In genomic region chr2:164786388-164786885, GRCm38 (mm10) we compare ENCODE assay signal across 8 mouse cellular contexts. TPM values are rescaled to one million over a fixed set of nuclear protein-coding genes. Genes with fewer than 3 reads are reported as not detected.
A peak's percentile ranks its signal among the peaks of the same experiment; 100 is the strongest.
DNase-seq lines count a peak whose midpoint lies in the region; ATAC-seq and TF ChIP-seq lines count a peak whose summit lies in the region.

No protein-coding gene starts in this region.

- no peaks in the 10 kb centered on the region for H3K9me3 ChIP-seq in kidney, embryonic 14.5 days (ENCODE audit: control insufficient read depth, low read length)
- H3K9me3 ChIP-seq in hindbrain, embryonic 14.5 days (ENCODE audit: control insufficient read depth, low read length), result no peaks in the 10 kb centered on the region

- H3K27me3 ChIP-seq in kidney, embryonic 14.5 days (ENCODE audit: control insufficient read depth, insufficient read depth, low read length), result no peaks in the 10 kb centered on the region
- no peaks in the 10 kb centered on the region for H3K27me3 ChIP-seq in hindbrain, embryonic 14.5 days (ENCODE audit: control insufficient read depth, insufficient read depth, low read length)

- 7% methylated on average over 15 of the region's 15 CpGs for WGBS in kidney, embryonic 14.5 days
- 9% methylated on average over 15 of the region's 15 CpGs for WGBS in hindbrain, embryonic 14.5 days

- H3K36me3 ChIP-seq in kidney, embryonic 14.5 days (ENCODE audit: control insufficient read depth, insufficient read depth, low read length), result peaks cover 15% of the 10 kb centered on the region; the same call in 1 of the 2 replicates
- peaks cover 24% of the 10 kb centered on the region for H3K36me3 ChIP-seq in hindbrain, embryonic 14.5 days (replicated peaks; ENCODE audit: control insufficient read depth, insufficient read depth)

- intact Hi-C loops in left cerebral cortex, postnatal 4 days (cut with DNase I), result no loop called here

- H3K4me1 ChIP-seq in kidney, embryonic 14.5 days (ENCODE audit: control insufficient read depth, insufficient read depth, low read length), result peaks cover 13% of the 10 kb centered on the region; the same call in 1 of the 2 replicates
- H3K4me1 ChIP-seq in cortical plate, adult 2 months (ENCODE audit: control insufficient read depth, insufficient read depth, low read length), result no peaks in the 10 kb centered on the region
- H3K4me1 ChIP-seq in hindbrain, embryonic 14.5 days (replicated peaks; ENCODE audit: control insufficient read depth, insufficient read depth, low read length), result peaks cover 7% of the 10 kb centered on the region; the same call in 1 of the 2 replicates

- H3K27ac ChIP-seq in kidney, embryonic 14.5 days (ENCODE audit: low read depth, low read length), result peak overlapping the region; percentile 83; the same call in 1 of the 2 replicates
- peak overlapping the region; percentile 95 for H3K27ac ChIP-seq in cortical plate, adult 2 months (ENCODE audit: insufficient read depth, low read length)
- no peak overlapping the region for H3K27ac ChIP-seq in hindbrain, embryonic 14.5 days

- H3K4me3 ChIP-seq in kidney, embryonic 14.5 days (ENCODE audit: low read length), result peak overlapping the region; percentile 71
- peak overlapping the region; percentile 74 for H3K4me3 ChIP-seq in cortical plate, adult 2 months (ENCODE audit: insufficient read depth, low read length)
- H3K4me3 ChIP-seq in hindbrain, embryonic 14.5 days (replicated peaks; ENCODE audit: low read length), result peak overlapping the region; percentile 62

- TF ChIP-seq CTCF in cortical plate, adult 2 months (IDR thresholded peaks at IDR 0.05; ENCODE audit: extremely low read depth, insufficient read depth, low read length), result no peak

- no peak for DNase-seq in kidney, adult 8-10 months
- DNase-seq in hindbrain, embryonic 14.5 days (ENCODE audit: low spot score), result peak; percentile 52
- peak; percentile 57 for DNase-seq in lung, postnatal 36 days
- no peak for DNase-seq in left cerebral cortex, postnatal 4 days
- no peak for DNase-seq in frontal cortex, postnatal 10 days (ENCODE audit: low spot score in 2 of 2)
- no peak for DNase-seq in frontal cortex, adult 2 months (ENCODE audit: extremely low spot score in 1 of 2, low spot score in 1 of 2)

- no peak for TF ChIP-seq POLR2A in cortical plate, adult 2 months (IDR thresholded peaks at IDR 0.05; ENCODE audit: extremely low read depth, insufficient read depth, low read length)

- H3K9ac ChIP-seq in kidney, embryonic 14.5 days (ENCODE audit: low read depth, low read length), result peak overlapping the region; percentile 78
- H3K9ac ChIP-seq in hindbrain, embryonic 14.5 days, result peak overlapping the region; percentile 78

- H3K4me2 ChIP-seq in kidney, embryonic 14.5 days (replicated peaks; ENCODE audit: low read depth, low read length), result peak overlapping the region; percentile 93
- H3K4me2 ChIP-seq in hindbrain, embryonic 14.5 days (replicated peaks), result peak overlapping the region; percentile 89

- ATAC-seq in kidney, embryonic 14.5 days (ENCODE audit: low FRiP score, low TSS enrichment), result peak; percentile 7; the same call in 1 of the 2 replicates
- no peak; the same call in 1 of the 2 replicates for ATAC-seq in hindbrain, embryonic 14.5 days (ENCODE audit: low FRiP score)

RNA-seq across cellular contexts. Expression of gene Snx21, which starts 0.8 kb away (rescaled TPM):
- 16.0 and 16.6 TPM in 2 replicates for polyA plus RNA-seq in kidney, embryonic 14.5 days (2014; fragmentation: Nextera tagmentation; extraction: Ambion mirVana)
- polyA plus RNA-seq in cortical plate, adult 2 months (2012; rRNA removed), result 55.7 and 64.2 TPM in 2 replicates
- 33.3 and 40.8 TPM in 2 replicates for polyA plus RNA-seq in hindbrain, embryonic 14.5 days (2014; fragmentation: Nextera tagmentation; extraction: Ambion mirVana)
- total RNA-seq in left cerebral cortex, postnatal 4 days (2021), result 10 to 100 TPM; 52.8 to 56.9 TPM
- polyA plus RNA-seq in frontal cortex, adult 2 months (2012; rRNA removed), result 59.9 and 60.9 TPM in 2 replicates

RNA-seq across cellular contexts. Expression of gene Tnnc2, which starts 6.7 kb away (rescaled TPM):
- 1.8 and 1.9 TPM in 2 replicates for polyA plus RNA-seq in kidney, embryonic 14.5 days (2014; fragmentation: Nextera tagmentation; extraction: Ambion mirVana)
- 1.3 and 1.6 TPM in 2 replicates for polyA plus RNA-seq in cortical plate, adult 2 months (2012; rRNA removed)
- 0.39 TPM in 1 of 2 replicates, not detected in the other for polyA plus RNA-seq in hindbrain, embryonic 14.5 days (2014; fragmentation: Nextera tagmentation; extraction: Ambion mirVana)
- not detected for total RNA-seq in left cerebral cortex, postnatal 4 days (2021)
- polyA plus RNA-seq in frontal cortex, adult 2 months (2012; rRNA removed), result 0.96 and 3.9 TPM in 2 replicates

RNA-seq across cellular contexts. Expression of gene Ube2c, which starts 16.7 kb away (rescaled TPM):
- 559 and 687 TPM in 2 replicates for polyA plus RNA-seq in kidney, embryonic 14.5 days (2014; fragmentation: Nextera tagmentation; extraction: Ambion mirVana)
- polyA plus RNA-seq in cortical plate, adult 2 months (2012; rRNA removed), result 1.4 and 3.0 TPM in 2 replicates
- polyA plus RNA-seq in hindbrain, embryonic 14.5 days (2014; fragmentation: Nextera tagmentation; extraction: Ambion mirVana), result 59.4 and 67.9 TPM in 2 replicates
- 10 to 100 TPM; 10.8 to 14.3 TPM for total RNA-seq in left cerebral cortex, postnatal 4 days (2021)
- 2.0 and 2.8 TPM in 2 replicates for polyA plus RNA-seq in frontal cortex, adult 2 months (2012; rRNA removed)

RNA-seq across cellular contexts. Expression of gene Acot8, which starts 18.2 kb away (rescaled TPM):
- polyA plus RNA-seq in kidney, embryonic 14.5 days (2014; fragmentation: Nextera tagmentation; extraction: Ambion mirVana), result 13.7 and 17.0 TPM in 2 replicates
- 29.8 and 30.3 TPM in 2 replicates for polyA plus RNA-seq in cortical plate, adult 2 months (2012; rRNA removed)
- polyA plus RNA-seq in hindbrain, embryonic 14.5 days (2014; fragmentation: Nextera tagmentation; extraction: Ambion mirVana), result 18.3 and 20.8 TPM in 2 replicates
- 10 to 100 TPM; 20.6 to 20.8 TPM for total RNA-seq in left cerebral cortex, postnatal 4 days (2021)
- 29.4 and 35.0 TPM in 2 replicates for polyA plus RNA-seq in frontal cortex, adult 2 months (2012; rRNA removed)

RNA-seq across cellular contexts. Expression of gene Zswim3, which starts 18.5 kb away (rescaled TPM):
- polyA plus RNA-seq in kidney, embryonic 14.5 days (2014; fragmentation: Nextera tagmentation; extraction: Ambion mirVana), result 7.3 and 9.0 TPM in 2 replicates
- polyA plus RNA-seq in cortical plate, adult 2 months (2012; rRNA removed), result 7.2 and 7.6 TPM in 2 replicates
- polyA plus RNA-seq in hindbrain, embryonic 14.5 days (2014; fragmentation: Nextera tagmentation; extraction: Ambion mirVana), result 16.4 and 17.0 TPM in 2 replicates
- 1 to 10 TPM; 6.9 to 8.0 TPM for total RNA-seq in left cerebral cortex, postnatal 4 days (2021)
- polyA plus RNA-seq in frontal cortex, adult 2 months (2012; rRNA removed), result 7.7 and 7.9 TPM in 2 replicates

Comparison
In these comparisons a context has a peak if more than half of its experiments do, and no peak if none do; other contexts are left out.
1. DNase-seq: peak in hindbrain, embryonic 14.5 days (single experiment) and lung, postnatal 36 days (single experiment); none in kidney, adult 8-10 months (0 of 2), left cerebral cortex, postnatal 4 days (single experiment), frontal cortex, postnatal 10 days (0 of 2) and frontal cortex, adult 2 months (0 of 2).
2. RNA of gene Ube2c, which starts 16.7 kb away (polyA plus RNA-seq): 559 to 687 TPM in kidney, embryonic 14.5 days and 59.4 to 67.9 TPM in hindbrain, embryonic 14.5 days; 1.4 to 3.0 TPM in cortical plate, adult 2 months and 2.0 to 2.8 TPM in frontal cortex, adult 2 months; every median in the first group is over 10 times any median in the second.
3. Peak in every context shown above with its lines, with median percentiles within 50 percentile points of each other: H3K4me3 ChIP-seq.